Mouse (Mus musculus) brain, embryonic 14.5 days (tissue): ENCODE measurements around the gene Actl6b.

ENCODE experiments used
- CTCF ChIP-seq: fragments of 200-500 bp; IDR thresholded peaks from 2 replicates; pipeline ENCODE4 v1.5.1; 2012; ENCODE audit warnings: inconsistent platforms, mild to moderate bottlenecking, moderate library complexity, borderline replicate concordance; ENCODE audit not compliant: insufficient read depth, insufficient read length; ENCODE audit errors: extremely low read depth
- POLR2A ChIP-seq: fragments of 200-500 bp; IDR thresholded peaks from 2 replicates; pipeline ENCODE4 v1.6.1; 2012; ENCODE audit warnings: mild to moderate bottlenecking, inconsistent platforms, borderline replicate concordance; ENCODE audit not compliant: poor library complexity, insufficient read depth, insufficient read length, severe bottlenecking; ENCODE audit errors: extremely low read depth

- no peak for TF ChIP-seq CTCF
- TF ChIP-seq POLR2A, result no peak
These were observed 15.0 kb downstream of the Actl6b start for GRCm38 (mm10) chr5:137568223-137568798.
